Mouse (Mus musculus) neural tube, embryonic 14.5 days (tissue): ENCODE data around the gene Spire2. TPM values are rescaled to one million over a fixed set of nuclear protein-coding genes. Genes with fewer than 3 reads are reported as not detected.
A peak's percentile ranks its signal among the peaks of the same experiment; 100 is the strongest.
"Not testable (repeated sequence)": the region's sequence is repeated elsewhere in the genome, so short reads cannot be mapped to it uniquely, and the experiment has no call there.

Experiments used
- ATAC-seq: fragments of 200-750 bp; cut with Nextera tagmentation; 2 replicates; pipeline ENCODE4 v1.8.0; 2017; ENCODE audit warnings: low read depth, mild to moderate bottlenecking, moderate TSS enrichment, moderate library complexity
- H3K27ac ChIP-seq: fragments of 300-500 bp; sonication (generic); 2 replicates; pipeline ENCODE4 v1.5.1; 2014; ENCODE audit warnings: low read depth, mild to moderate bottlenecking, control low read depth, low read length, moderate library complexity, mixed read lengths
- H3K27me3 ChIP-seq: fragments of 300-500 bp; sonication (generic); 2 replicates; pipeline ENCODE4 v1.6.1; 2014; ENCODE audit warnings: low read length; ENCODE audit not compliant: control insufficient read depth, insufficient read depth
- H3K36me3 ChIP-seq: fragments of 300-500 bp; sonication (generic); 2 replicates; pipeline ENCODE4 v1.6.1; 2014; ENCODE audit warnings: low read length, mixed read lengths; ENCODE audit not compliant: control insufficient read depth, insufficient read depth
- H3K4me1 ChIP-seq: fragments of 300-500 bp; sonication (generic); 2 replicates; pipeline ENCODE4 v1.6.1; 2014; ENCODE audit warnings: low read length; ENCODE audit not compliant: control insufficient read depth, insufficient read depth
- H3K4me2 ChIP-seq: fragments of 300-500 bp; sonication (generic); 2 replicates; pipeline ENCODE4 v1.6.1; 2014; ENCODE audit warnings: mild to moderate bottlenecking, low read depth, low read length, control low read depth
- H3K4me3 ChIP-seq: fragments of 300-500 bp; sonication (generic); 2 replicates; pipeline ENCODE4 v1.5.1; 2014; ENCODE audit warnings: low read depth, low read length, control low read depth, mixed read lengths
- H3K9ac ChIP-seq: fragments of 300-500 bp; sonication (generic); replicated peaks from 2 replicates; pipeline ENCODE4 v1.6.1; 2014; ENCODE audit warnings: low read depth, mild to moderate bottlenecking, control low read depth, low read length, mixed read lengths
- H3K9me3 ChIP-seq: fragments of 300-500 bp; sonication (generic); 2 replicates; pipeline ENCODE4 v1.6.1; 2016; ENCODE audit warnings: low read length; ENCODE audit not compliant: control insufficient read depth
- WGBS: fragments of 180-500 bp; shearing (Covaris S2); extraction: QIAGEN DNeasy Blood & Tissue Kit; methylation state at CpG from one replicate; pipeline ENCODE4 v1.1.7; 2014; 5-methylcytosine and 5-hydroxymethylcytosine counted together
- polyA plus RNA-seq: library from polyadenylated mRNA; unstranded; fragments of >200 nt; fragmentation: Nextera tagmentation; extraction: Ambion mirVana; gene quantifications from 2 replicates; pipeline ENCODE4 v1.2.1, GENCODE M21; 2014

Gene Spire2
- polyA plus RNA-seq, 1 experiment from 2014 or later: 34.9 TPM

GRCm38 (mm10) chr8:123414997-123415696 is 82.6 kb downstream of the Spire2 start:
- Histone ChIP-seq H3K4me3 (peak overlapping the region; percentile 62; the same call in 1 of the 2 replicates), H3K4me2 (peak overlapping the region; percentile 98), H3K36me3 (peaks cover 20% of the 10 kb centered on the region)
- ATAC-seq, H3K9me3 ChIP-seq, H3K27ac ChIP-seq, H3K27me3 ChIP-seq, H3K4me1 ChIP-seq, H3K9ac ChIP-seq: not testable (repeated sequence)
- WGBS: 81% methylated on average over 5 of the region's 5 CpGs

GRCm38 (mm10) chr8:123415967-123416943 is 83.7 kb downstream of the Spire2 start:
- Histone ChIP-seq H3K4me3 (peak overlapping the region; percentile 6; the same call in 1 of the 2 replicates), H3K9ac (no peak overlapping the region), H3K4me2 (peak overlapping the region; percentile 26), H3K27me3 (no peaks in the 10 kb centered on the region), H3K4me1 (peaks cover 6% of the 10 kb centered on the region), H3K9me3 (no peaks in the 10 kb centered on the region), H3K27ac (no peak overlapping the region), H3K36me3 (peaks cover 30% of the 10 kb centered on the region)
- ATAC-seq: no peak
- WGBS: 88% methylated on average over 8 of the region's 8 CpGs

GRCm38 (mm10) chr8:123416944-123417555 is 84.5 kb downstream of the Spire2 start:
- peaks cover 6% of the 10 kb centered on the region for H3K4me1 ChIP-seq
- no peak overlapping the region for H3K27ac ChIP-seq
- H3K9me3 ChIP-seq: no peaks in the 10 kb centered on the region
- H3K9ac ChIP-seq: no peak overlapping the region
- peak overlapping the region; percentile 26 for H3K4me2 ChIP-seq
- H3K4me3 ChIP-seq: no peak overlapping the region
- H3K36me3 ChIP-seq: peaks cover 35% of the 10 kb centered on the region
- WGBS: 76% methylated on average over 8 of the region's 8 CpGs
- ATAC-seq: no peak
- H3K27me3 ChIP-seq: no peaks in the 10 kb centered on the region

Other genes with a start within 250 kb of the Spire2 start
- 775 and 913 TPM in 2 replicates for gene Rpl13, start 230.4 kb upstream of the Spire2 start, polyA plus RNA-seq
- 1.5 and 1.8 TPM in 2 replicates for gene Cpne7, start 215.3 kb upstream of the Spire2 start, polyA plus RNA-seq
- 0.80 and 1.9 TPM in 2 replicates for gene Sult5a1, start 174.4 kb upstream of the Spire2 start, polyA plus RNA-seq
- gene Dpep1, start 146.5 kb upstream of the Spire2 start, polyA plus RNA-seq: not detected in 2 replicates
- gene Chmp1a, start 120.0 kb upstream of the Spire2 start, polyA plus RNA-seq: 123 and 147 TPM in 2 replicates
- 6.0 and 6.5 TPM in 2 replicates for gene Spata33, start 119.9 kb upstream of the Spire2 start, polyA plus RNA-seq
- 43.6 and 45.2 TPM in 2 replicates for gene Cdk10, start 107.9 kb upstream of the Spire2 start, polyA plus RNA-seq
- 7.0 and 7.3 TPM in 2 replicates for gene Spata2l, start 96.5 kb upstream of the Spire2 start, polyA plus RNA-seq
- gene Zfp276, start 78.5 kb upstream of the Spire2 start, polyA plus RNA-seq: 17.1 and 18.6 TPM in 2 replicates
- gene Vps9d1, start 78.4 kb upstream of the Spire2 start, polyA plus RNA-seq: 63.7 and 65.8 TPM in 2 replicates
- 6.6 and 8.1 TPM in 2 replicates for gene Fanca, start 14.1 kb upstream of the Spire2 start, polyA plus RNA-seq
- 379 and 405 TPM in 2 replicates for gene Tcf25, start 41.0 kb downstream of the Spire2 start, polyA plus RNA-seq
- 0.22 and 0.33 TPM in 2 replicates for gene Mc1r, start 74.4 kb downstream of the Spire2 start, polyA plus RNA-seq
- gene Tubb3, start 78.7 kb downstream of the Spire2 start, polyA plus RNA-seq: 1,600 and 1,632 TPM in 2 replicates
- gene Def8, start 90.8 kb downstream of the Spire2 start, polyA plus RNA-seq: 47.4 and 52.8 TPM in 2 replicates
- gene Afg3l1, start 145.2 kb downstream of the Spire2 start, polyA plus RNA-seq: 35.2 and 40.6 TPM in 2 replicates
- 88.7 and 103 TPM in 2 replicates for gene Dbndd1, start 182.8 kb downstream of the Spire2 start, polyA plus RNA-seq
- 36.5 and 42.5 TPM in 2 replicates for gene Gas8, start 186.1 kb downstream of the Spire2 start, polyA plus RNA-seq